Mouse (Mus musculus) myocyte (in vitro differentiated cells): ENCODE data around the gene Rapgef4. TPM values are rescaled to one million over a fixed set of nuclear protein-coding genes. Genes with fewer than 3 reads are reported as not detected.

ENCODE experiments used
- H3K27me3 ChIP-seq: one replicate; pipeline ENCODE4 v1.6.1; 2011; ENCODE audit not compliant: control insufficient read depth, insufficient read depth, insufficient read length
- H3K36me3 ChIP-seq: one replicate; pipeline ENCODE4 v1.6.1; 2011; ENCODE audit not compliant: control insufficient read depth, insufficient read depth
- H3K4me2 ChIP-seq: one replicate; pipeline ENCODE4 v1.6.1; 2011; ENCODE audit warnings: low read depth, control low read depth
- H3K4me3 ChIP-seq: one replicate; pipeline ENCODE4 v1.5.1; 2011; ENCODE audit warnings: mild to moderate bottlenecking, control low read depth, moderate library complexity
- H3K79me2 ChIP-seq: one replicate; pipeline ENCODE4 v1.6.1; 2011; ENCODE audit not compliant: control insufficient read depth, insufficient read depth
- H3ac ChIP-seq: one replicate; pipeline ENCODE4 v1.6.1; 2011; ENCODE audit not compliant: control insufficient read depth, insufficient read length
- CEBPB ChIP-seq: IDR thresholded peaks from 2 replicates; pipeline ENCODE4 v1.6.1; 2011; ENCODE audit warnings: mild to moderate bottlenecking, moderate library complexity; ENCODE audit not compliant: poor library complexity, insufficient read depth, severe bottlenecking
- E2F4 ChIP-seq: IDR thresholded peaks from one replicate; pipeline ENCODE4 v1.6.1; 2011; ENCODE audit warnings: mild to moderate bottlenecking, control low read depth, moderate library complexity; ENCODE audit not compliant: insufficient read depth
- MAX ChIP-seq: IDR thresholded peaks from one replicate; pipeline ENCODE4 v1.6.1; 2011; ENCODE audit warnings: low read depth, mild to moderate bottlenecking, control low read depth
- MYOD1 ChIP-seq, 3 experiments: IDR thresholded peaks; one replicate each; pipeline ENCODE4 v1.6.1; 2011; ENCODE audit warnings: control low read depth in 2 of 3, low read depth in 2 of 3, mild to moderate bottlenecking in 2 of 3, moderate library complexity in 1 of 3; ENCODE audit not compliant: insufficient read length in 2 of 3, control insufficient read depth in 1 of 3
- MYOG ChIP-seq, 3 experiments: IDR thresholded peaks; one replicate each; pipeline ENCODE4 v1.6.1; 2011; ENCODE audit warnings: control low read depth in 2 of 3, low read depth in 2 of 3, mild to moderate bottlenecking in 2 of 3; ENCODE audit not compliant: insufficient read length in 2 of 3, control insufficient read depth in 1 of 3, insufficient read depth in 1 of 3
- POLR2A ChIP-seq: IDR thresholded peaks from one replicate; pipeline ENCODE4 v1.6.1; 2011; ENCODE audit warnings: low read depth, mild to moderate bottlenecking, control low read depth, moderate library complexity; ENCODE audit not compliant: insufficient read length
- POLR2AphosphoS2 ChIP-seq: IDR thresholded peaks from one replicate; pipeline ENCODE4 v1.6.1; 2011; ENCODE audit warnings: low read depth, control low read depth; ENCODE audit not compliant: insufficient read length
- REST ChIP-seq: IDR thresholded peaks from one replicate; pipeline ENCODE4 v1.6.1; 2011; ENCODE audit warnings: mild to moderate bottlenecking, control low read depth, moderate library complexity; ENCODE audit not compliant: insufficient read depth, insufficient read length
- SRF ChIP-seq: IDR thresholded peaks from one replicate; pipeline ENCODE4 v1.6.1; 2011; ENCODE audit warnings: low read depth; ENCODE audit not compliant: control insufficient read depth, insufficient read length
- TCF12 ChIP-seq: IDR thresholded peaks from one replicate; pipeline ENCODE4 v1.6.1; 2011; ENCODE audit warnings: mild to moderate bottlenecking, control low read depth; ENCODE audit not compliant: poor library complexity, insufficient read depth, severe bottlenecking
- TCF3 ChIP-seq: IDR thresholded peaks from one replicate; pipeline ENCODE4 v1.6.1; 2011; ENCODE audit warnings: low read depth, control low read depth; ENCODE audit not compliant: insufficient read length
- USF1 ChIP-seq: IDR thresholded peaks from one replicate; pipeline ENCODE4 v1.6.1; 2011; ENCODE audit warnings: low read depth, mild to moderate bottlenecking, control low read depth, moderate library complexity
- polyA plus RNA-seq: library from polyadenylated mRNA; unstranded; fragments of >200 nt; fragmentation: generic; extraction: Trizol; gene quantifications from one replicate; pipeline ENCODE4 v1.2.1, GENCODE M21; 2012; ENCODE audit warnings: missing spikeins

Gene Rapgef4
- polyA plus RNA-seq, 1 experiment = 0.28 TPM

GRCm38 (mm10) chr2:71981343-71981851, 357 bp downstream of the Rapgef4 start:
- Histone ChIP-seq H3K79me2 (no peaks in the 10 kb centered on the region), H3ac (no peak overlapping the region), H3K4me3 (no peak overlapping the region), H3K36me3 (no peaks in the 10 kb centered on the region), H3K27me3 (peaks cover 34% of the 10 kb centered on the region), H3K4me2 (no peak overlapping the region)
- TF ChIP-seq POLR2A = no peak
- TF ChIP-seq SRF = no peak
- TF ChIP-seq CEBPB = no peak
- TF ChIP-seq REST = no peak
- TF ChIP-seq MYOG (IDR thresholded peaks at IDR 0.05; ENCODE audit: control insufficient read depth in 1 of 3, insufficient read depth in 1 of 3, insufficient read length in 2 of 3, low read depth in 2 of 3) = no peak
- no peak for TF ChIP-seq USF1
- TF ChIP-seq TCF3 = no peak
- TF ChIP-seq TCF12 = no peak
- TF ChIP-seq MYOD1 (IDR thresholded peaks at IDR 0.05; ENCODE audit: control insufficient read depth in 1 of 3, insufficient read length in 2 of 3, low read depth in 2 of 3) = no peak
- no peak for TF ChIP-seq E2F4
- TF ChIP-seq MAX = no peak
- no peak for TF ChIP-seq POLR2AphosphoS2

- TF ChIP-seq POLR2A (no peak), TCF12 (no peak), TCF3 (no peak), POLR2AphosphoS2 (no peak), MAX (no peak), MYOD1 (IDR thresholded peaks at IDR 0.05; ENCODE audit: control insufficient read depth in 1 of 3, insufficient read length in 2 of 3, low read depth in 2 of 3) (no peak), E2F4 (no peak), REST (no peak), USF1 (no peak), MYOG (IDR thresholded peaks at IDR 0.05; ENCODE audit: control insufficient read depth in 1 of 3, insufficient read depth in 1 of 3, insufficient read length in 2 of 3, low read depth in 2 of 3) (no peak), SRF (no peak), CEBPB (no peak)
- Histone ChIP-seq H3K27me3 (peaks cover 34% of the 10 kb centered on the region), H3ac (no peak overlapping the region), H3K36me3 (no peaks in the 10 kb centered on the region), H3K79me2 (no peaks in the 10 kb centered on the region), H3K4me3 (no peak overlapping the region), H3K4me2 (no peak overlapping the region)
Observed at GRCm38 (mm10) chr2:71981896-71982295, 856 bp downstream of the Rapgef4 start.

- Histone ChIP-seq H3K4me2 (no peak overlapping the region), H3K4me3 (no peak overlapping the region), H3K79me2 (no peaks in the 10 kb centered on the region), H3K36me3 (no peaks in the 10 kb centered on the region), H3K27me3 (peaks cover 31% of the 10 kb centered on the region), H3ac (no peak overlapping the region)
- no peak for TF ChIP-seq REST
- TF ChIP-seq USF1 = no peak
- no peak for TF ChIP-seq TCF3
- TF ChIP-seq SRF = no peak
- no peak for TF ChIP-seq POLR2AphosphoS2
- TF ChIP-seq CEBPB = no peak
- TF ChIP-seq TCF12 = no peak
- TF ChIP-seq MYOD1 (IDR thresholded peaks at IDR 0.05; ENCODE audit: control insufficient read depth in 1 of 3, insufficient read length in 2 of 3, low read depth in 2 of 3) = no peak
- no peak for TF ChIP-seq E2F4
- no peak for TF ChIP-seq MAX
- no peak for TF ChIP-seq MYOG (IDR thresholded peaks at IDR 0.05; ENCODE audit: control insufficient read depth in 1 of 3, insufficient read depth in 1 of 3, insufficient read length in 2 of 3, low read depth in 2 of 3)
- TF ChIP-seq POLR2A = no peak
Observed at GRCm38 (mm10) chr2:71982868-71983597, 2.0 kb downstream of the Rapgef4 start.

- H3ac ChIP-seq = no peak overlapping the region
- no peaks in the 10 kb centered on the region for H3K79me2 ChIP-seq
- no peak overlapping the region for H3K4me2 ChIP-seq
- no peak overlapping the region for H3K4me3 ChIP-seq
- H3K36me3 ChIP-seq = no peaks in the 10 kb centered on the region
- peaks cover 20% of the 10 kb centered on the region for H3K27me3 ChIP-seq
- TF ChIP-seq TCF3 (no peak), POLR2A (no peak), MAX (no peak), REST (no peak), USF1 (no peak), POLR2AphosphoS2 (no peak), MYOD1 (IDR thresholded peaks at IDR 0.05; ENCODE audit: control insufficient read depth in 1 of 3, insufficient read length in 2 of 3, low read depth in 2 of 3) (no peak), TCF12 (no peak), CEBPB (no peak), MYOG (IDR thresholded peaks at IDR 0.05; ENCODE audit: control insufficient read depth in 1 of 3, insufficient read depth in 1 of 3, insufficient read length in 2 of 3, low read depth in 2 of 3) (no peak), E2F4 (no peak), SRF (no peak)
Observed at GRCm38 (mm10) chr2:71985730-71986129, 4.7 kb downstream of the Rapgef4 start.
